Mouse (Mus musculus): ENCODE data around the gene Rcc1l. TPM values are rescaled to one million over a fixed set of nuclear protein-coding genes. Genes with fewer than 3 reads are reported as not detected.
A peak's percentile ranks its signal among the peaks of the same experiment; 100 is the strongest.

The Rcc1l gene
- total and polyA plus RNA-seq, 3 experiments, result 20.8 to 32.3 (median 25.2) TPM

DNA sequence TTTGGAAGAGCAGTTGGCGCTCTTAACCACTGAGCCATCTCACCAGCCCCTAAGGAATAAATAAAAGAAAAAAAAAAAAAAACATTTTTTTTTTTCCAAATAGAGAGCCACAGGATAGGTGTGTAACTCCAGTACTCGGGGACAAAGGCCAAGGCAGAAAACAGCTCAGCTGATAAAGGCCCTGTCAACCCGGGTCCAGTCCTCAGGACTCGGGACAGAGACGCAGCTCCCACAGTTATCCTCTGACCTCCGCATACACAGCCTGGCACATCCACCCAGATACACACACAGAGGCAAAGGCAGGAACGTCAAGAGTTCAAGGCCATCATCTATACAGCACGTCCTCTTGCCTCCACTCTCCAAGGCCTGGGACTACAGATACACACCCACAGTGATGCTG is 6.4 kb downstream of the Rcc1l start:
- no peak for DNase-seq

DNA sequence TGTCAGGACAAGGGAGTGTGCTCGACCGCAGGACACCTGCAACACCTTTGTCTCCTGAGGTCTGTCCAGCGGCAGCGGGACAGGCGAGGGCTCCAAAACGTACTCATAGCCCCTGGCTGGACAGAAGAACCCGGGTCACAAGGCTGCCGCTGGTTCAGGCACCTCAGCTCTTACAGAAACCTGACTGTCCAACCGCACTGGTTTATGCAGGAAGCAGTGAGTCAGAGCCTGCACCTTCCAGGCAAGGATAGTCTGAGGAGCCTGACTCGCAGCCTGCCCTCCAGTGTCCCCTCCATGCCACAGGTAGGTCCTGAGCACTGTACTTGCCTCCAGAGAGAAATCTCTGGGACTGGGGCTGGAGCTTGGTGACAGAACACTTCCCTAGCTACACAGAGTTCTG is 7.3 kb downstream of the Rcc1l start:
- no peak for DNase-seq

DNA sequence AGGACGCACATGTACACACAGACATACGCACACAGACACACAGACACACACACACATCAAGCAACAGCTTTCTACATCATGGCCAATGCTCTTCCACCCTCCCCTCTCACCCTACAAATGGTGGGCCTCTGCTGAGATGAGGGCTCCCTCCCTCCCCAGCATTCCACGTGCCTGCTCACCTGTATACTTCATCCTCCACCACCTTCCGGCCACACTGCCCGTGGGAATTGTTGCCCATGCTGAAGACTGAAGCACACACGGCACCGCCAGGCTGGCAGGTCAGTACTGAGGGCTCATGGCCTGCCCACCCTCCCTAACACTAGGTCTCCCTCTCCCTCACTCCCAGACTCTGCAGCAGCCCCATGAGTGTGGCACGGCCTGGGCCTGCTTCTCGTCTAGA is 8.5 kb downstream of the Rcc1l start:
- DNase-seq, result no peak

DNA sequence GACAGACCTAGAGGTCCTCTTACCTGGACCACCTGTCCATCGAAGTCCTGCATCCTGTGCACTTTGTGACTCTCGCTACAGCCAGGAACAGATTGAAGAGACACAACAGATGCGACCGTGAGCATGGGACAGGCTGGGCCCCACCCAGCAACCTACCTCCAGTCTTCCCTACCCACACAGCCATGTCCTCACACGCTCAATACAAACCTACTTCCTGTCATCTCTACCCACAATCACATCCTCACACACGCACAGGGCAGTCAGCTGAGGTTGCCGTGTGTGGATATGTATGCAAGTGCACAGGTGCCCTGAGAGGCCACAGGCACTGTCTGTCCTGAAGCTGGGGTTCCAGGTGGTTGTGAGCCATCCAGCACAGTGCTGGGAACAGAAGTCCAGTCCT is 9.9 kb downstream of the Rcc1l start:
- no peak for DNase-seq

DNA sequence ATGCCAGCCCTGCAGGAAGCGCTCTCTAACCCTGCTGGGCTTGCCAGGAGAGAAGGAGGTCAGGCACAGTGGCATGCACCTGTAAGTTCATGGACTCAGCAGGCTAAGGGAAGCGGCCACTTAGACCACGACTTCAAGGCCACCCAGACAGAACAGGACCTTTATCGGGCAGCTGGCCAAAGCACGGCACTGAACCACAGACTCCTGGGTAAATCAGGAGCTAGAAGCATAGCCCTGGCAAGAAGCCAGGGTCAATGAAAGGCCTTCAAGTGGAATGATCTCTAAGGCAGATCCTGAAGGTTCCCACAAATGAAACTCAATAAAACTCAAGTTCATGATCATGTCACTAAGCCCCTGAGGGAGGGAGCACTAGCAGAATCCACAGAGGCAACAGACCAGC is 11.9 kb downstream of the Rcc1l start:
- peak; percentile 72 for DNase-seq

DNA sequence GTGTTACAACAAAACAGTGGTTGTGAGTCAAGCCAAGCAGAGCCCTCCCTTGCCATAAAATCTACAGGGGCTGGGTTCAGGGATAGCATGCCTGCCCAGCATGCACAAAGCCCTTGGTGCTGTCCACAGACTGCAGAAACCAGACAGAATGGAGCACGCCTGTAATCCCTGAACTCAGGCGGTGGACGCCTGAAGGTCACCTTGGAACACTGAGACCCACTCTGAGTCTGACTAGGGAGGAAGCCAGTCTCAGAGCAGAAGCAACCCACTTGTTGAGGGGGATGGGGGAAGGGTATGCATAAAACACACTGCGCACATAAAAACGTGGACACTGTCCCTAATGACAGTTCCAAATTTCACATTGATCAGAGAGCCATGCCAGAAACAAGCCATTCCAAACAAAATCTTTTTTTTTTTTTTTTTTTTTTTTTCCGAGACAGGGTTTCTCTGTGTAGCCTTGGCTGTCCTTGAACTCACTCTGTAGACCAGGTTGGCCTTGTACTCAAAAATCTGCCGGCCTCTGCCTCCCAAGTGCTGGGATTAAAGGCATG is 20.6 kb downstream of the Rcc1l start:
- DNase-seq, result no peak

DNA sequence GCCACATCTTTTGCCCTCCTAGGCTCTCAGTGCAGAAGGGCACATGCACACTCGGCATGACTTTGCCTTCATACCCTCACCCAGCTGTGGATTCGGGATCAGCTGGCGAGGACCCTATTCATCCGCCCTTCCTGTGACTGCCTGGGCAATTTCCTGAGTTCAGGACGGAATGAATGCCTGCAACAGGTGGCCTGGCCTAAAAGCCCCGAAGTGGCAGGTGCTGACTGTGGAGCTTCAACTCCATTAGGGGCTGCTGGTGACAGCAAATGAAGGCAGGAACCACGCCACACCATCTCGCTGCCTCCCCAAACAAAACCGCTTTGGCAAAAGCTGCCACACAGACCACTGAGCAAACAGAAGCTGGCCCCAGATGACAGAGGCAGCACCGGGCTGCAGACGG is 24.7 kb downstream of the Rcc1l start:
- DNase-seq, result no peak

DNA sequence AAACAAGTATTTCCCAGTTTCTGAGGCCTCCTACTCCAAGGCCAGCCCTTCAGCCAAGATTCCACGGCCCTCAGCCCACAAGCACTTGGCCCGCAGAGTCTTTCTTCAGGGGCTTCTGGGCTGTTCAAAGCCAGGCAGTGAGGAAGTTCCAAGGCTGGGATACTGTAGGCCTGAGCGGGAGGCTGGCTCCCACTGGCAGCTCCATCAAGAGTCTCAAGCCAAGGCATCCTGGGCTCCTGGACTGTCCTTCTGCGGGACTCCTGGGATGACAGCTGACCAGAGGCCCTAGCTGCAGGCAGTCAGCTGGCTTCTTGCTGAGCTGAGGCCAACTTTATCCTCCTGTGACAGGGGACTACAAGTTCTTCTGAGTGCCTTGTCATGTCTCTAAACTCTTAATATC is 28.4 kb downstream of the Rcc1l start:
- DNase-seq, result no peak

DNA sequence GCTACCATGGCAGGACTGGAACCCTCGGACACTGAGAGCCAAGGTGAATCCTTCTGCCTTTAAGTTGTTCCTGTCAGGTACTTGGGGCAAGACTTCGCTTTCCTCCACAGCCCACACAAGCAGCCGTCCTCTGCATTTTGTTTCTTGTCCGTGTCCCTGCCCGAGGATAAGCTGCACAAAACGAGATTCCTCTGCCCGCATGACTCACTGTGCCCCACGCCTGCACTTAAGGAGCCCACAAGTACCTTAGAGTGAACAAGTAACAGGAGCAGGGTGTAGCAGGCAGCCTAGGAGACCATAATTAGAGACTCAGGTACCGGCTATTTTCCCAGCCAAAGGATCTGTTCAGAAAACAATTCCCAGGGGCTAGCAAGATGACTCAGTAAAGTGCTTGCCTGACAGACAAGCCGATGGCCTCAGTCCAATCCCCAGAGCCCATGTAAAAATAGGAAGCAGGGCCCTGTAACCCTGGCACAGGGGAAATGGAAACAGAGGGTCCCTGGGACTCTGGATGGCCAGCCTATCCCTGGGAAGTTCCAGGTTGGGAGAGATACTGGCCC is 29.3 kb downstream of the Rcc1l start:
- no peak for DNase-seq

DNA sequence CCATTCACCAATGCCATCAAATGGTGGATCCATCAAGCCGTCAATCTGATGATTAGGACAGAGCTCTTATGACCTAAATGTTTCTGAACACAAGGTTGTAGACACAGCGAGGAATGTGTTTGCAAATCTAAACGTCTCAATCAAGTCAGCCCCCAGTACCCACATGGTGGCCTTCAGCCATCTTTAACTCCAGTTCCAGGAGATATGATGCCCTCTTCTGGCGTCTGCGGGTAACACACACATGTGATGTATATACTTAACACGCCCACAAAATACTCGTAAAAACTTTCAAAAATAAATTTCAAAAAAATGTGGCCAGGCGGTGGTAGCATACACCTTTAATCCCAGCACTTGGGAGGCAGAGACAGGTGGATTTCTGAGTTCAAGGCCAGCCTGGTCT is 31.6 kb downstream of the Rcc1l start:
- no peak for DNase-seq

DNA sequence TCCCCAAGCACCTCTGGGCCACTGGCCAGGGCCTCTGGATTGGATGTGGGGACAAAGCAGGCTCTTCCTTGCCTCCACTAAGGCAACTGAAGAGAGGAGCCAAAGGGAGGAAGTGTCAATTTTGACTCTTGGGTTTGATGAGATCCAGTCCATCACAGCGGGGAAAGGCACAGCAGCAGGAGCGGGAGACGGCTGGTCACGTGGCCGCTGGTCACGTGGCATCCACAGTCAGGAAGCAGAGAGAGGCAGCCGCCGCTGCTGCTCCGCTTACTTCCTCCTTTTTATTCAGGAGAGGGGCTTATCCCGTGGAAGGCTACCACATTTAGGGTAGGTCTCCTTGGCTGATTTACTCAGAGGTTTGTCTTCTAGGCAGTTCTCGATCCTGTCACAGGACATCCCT is 34.2 kb downstream of the Rcc1l start:
- no peak for DNase-seq

DNA sequence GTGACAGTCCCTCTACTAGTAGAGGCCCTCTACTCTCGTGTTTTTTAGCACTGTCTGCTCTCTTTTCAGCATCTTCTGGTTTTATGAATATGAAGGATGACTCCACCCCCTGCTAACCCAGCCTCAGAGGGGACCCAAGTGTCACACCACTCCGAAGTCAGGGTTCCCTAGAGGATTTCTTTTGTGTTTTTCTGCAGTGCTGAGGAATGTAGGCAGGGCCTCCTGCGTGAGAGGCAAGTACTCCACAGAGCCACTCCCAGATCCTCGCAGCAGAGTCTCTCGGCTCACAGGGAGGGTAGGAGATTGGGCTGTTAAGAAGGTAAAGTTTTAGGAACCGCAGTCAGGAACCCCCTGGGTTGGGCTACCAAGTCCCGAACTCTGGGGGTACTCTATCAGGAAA is 35.3 kb downstream of the Rcc1l start:
- DNase-seq, result no peak

DNA sequence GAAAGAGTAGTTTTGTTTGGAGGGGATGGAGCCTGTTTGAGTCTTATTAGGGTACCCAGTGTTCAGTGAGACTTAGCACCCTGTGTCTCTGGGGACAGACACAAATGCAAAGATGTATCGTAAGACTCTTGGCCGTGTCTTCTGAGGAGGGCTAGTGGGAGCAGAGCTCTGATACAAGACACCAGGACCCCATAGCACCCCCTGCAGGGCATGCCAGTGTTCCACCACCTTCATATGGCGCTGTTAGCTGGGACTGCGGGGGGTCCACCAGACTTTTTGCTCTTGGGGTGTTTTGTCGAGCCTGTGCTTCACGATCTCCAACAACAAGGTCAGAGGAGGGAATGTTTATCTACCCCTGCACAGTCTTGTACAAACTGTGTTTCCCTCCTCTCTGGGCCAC is 37.1 kb downstream of the Rcc1l start:
- no peak for DNase-seq

DNA sequence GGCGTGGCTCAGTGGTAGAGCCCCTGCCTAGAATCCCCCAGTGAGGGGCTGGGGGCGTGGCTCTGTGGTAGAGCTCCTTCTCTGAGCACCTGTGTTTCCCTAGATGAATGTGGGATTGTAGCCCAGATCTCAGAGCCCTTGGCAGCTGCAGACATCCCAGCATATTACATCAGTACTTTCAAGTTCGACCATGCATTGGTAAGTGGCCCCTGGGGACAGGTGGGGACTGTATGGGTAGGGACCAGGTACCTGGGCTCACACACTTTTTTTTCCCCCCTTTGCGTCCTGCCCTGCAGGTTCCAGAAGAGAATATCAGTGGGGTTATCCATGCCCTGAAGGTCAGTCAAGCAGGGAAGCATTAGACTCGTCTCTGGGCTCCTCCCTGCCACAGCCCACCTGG is 38.6 kb downstream of the Rcc1l start:
- DNase-seq, result no peak

DNA sequence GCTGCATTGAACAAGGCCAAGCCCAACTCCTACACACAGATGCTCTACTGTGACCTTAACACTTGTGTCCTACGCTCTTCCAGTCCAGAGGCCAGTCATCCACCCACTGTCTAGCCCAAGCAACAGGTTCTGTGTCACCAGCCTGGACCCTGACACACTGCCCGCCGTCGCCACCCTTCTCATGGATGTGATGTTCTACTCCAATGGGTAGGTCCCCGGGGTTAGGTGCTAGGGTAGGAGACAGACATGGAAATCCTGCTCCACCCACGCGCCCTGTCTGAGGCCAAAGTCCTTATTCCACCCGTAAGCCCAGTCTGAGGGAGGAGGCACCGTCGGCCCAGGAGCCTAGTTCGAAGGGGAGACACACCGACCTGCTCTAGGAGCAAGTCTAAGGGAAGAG is 40.6 kb downstream of the Rcc1l start:
- no peak for DNase-seq

DNA sequence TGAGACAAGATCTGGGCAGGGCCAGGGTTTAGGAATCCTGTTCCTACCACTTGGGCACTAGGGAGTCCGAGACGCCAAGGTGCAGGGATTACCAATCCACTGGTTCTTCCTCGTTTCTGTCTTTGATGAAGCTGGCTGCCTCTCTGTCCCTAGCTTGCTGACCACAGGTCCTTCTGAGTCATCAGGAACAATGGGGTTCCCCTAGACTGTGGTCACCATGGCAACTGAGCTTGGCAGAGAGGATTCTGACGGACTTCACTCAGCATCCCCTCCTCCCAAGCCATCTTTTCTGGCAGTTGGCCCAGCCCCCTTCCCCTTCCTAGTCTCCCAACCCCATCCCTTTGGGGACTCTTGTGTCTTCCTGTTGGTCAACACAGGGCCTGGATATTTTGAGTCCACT is 45.0 kb downstream of the Rcc1l start:
- no peak for DNase-seq

DNA sequence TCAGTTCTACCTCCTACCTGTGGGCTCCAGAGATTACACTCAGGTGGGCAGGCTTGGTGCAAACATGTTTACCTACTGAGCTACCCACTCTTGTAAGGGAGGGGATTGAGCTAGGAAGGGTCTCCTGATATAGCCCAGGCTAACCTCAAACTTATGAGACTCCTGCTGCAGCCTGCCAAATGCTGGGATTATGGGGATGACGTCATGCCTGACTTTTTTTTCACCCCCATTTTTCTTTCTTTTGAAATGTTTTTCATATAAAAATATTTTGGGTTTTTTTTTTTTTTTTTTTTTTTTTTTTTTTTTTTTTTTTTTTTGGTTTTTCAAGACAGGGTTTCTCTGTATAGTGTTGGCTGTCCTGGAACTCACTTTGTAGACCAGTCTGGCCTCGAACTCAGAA is 50.3 kb downstream of the Rcc1l start:
- no peak for DNase-seq

DNA sequence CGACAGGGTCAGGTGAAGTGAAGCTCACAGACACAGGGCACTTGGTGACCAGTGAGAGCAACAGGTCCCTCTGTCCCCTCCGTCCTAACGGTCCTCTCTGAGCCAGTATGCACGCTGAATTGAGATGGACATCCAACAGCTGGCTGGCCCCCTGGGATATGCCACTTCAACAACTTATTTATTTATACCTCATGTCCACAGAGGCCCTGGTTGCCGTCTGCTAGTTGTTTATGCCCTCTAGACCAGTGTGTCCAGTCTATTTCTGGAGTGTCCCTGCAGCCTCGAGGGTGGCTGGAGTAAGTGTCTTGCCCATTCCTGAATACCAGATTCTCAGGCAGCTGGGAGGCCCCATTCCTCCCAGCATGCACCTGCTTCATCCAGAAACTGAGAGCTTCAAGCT is 52.7 kb downstream of the Rcc1l start:
- no peak for DNase-seq

DNA sequence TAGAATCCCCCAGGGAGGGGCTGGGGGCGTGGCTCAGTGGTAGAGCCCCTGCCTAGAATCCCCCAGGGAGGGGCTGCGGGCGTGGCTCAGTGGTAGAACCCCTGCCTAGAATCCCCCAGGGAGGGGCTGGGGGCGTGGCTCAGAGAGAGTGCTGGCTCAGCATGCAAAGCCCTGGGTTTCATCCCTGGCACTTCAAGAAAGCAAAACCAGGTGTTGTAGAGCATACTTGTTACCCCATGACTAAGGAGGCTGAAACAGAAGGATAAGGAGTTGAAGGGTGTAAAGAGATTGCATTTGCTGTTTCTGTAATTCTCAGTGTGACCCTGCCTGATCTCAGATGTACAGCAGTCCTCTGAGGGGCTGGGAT is 54.7 kb downstream of the Rcc1l start:
- no peak for DNase-seq

DNA sequence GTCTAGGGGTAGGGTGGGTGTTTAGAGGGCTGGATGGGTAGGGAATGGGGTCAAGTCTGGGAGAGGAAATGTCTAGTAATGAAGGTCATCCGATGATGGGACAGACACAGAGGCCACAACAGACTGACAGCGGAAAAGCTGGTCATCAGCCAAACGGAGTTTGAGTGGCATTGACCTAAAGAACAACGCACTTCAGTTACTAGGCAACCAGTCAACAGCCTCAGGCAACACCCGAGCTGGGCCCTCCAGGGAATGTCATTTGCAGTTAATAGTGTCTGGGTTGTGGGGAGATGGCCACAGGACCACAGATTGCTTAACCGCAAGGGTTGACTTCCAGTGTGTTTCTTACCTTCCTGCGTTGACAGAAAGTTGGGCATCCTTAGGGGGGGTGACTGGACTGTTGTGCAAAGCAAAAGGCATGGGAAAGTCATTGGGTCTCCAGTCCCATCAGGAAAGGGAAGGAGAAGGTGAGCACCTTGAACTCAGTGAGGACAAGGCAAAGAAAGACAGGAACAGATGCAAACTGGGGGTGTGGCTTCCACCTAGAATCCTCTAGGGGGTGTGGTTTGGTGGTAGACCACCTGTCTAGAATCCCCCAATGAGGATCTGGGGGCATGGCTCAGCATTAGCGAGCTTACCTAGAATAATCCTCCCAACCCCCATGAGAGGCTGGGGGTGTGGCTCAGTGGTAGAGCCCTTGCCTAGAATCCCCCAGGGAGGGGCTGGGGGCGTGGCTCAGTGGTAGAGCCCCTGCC is 55.3 kb downstream of the Rcc1l start:
- peak; percentile 63 for DNase-seq

DNA sequence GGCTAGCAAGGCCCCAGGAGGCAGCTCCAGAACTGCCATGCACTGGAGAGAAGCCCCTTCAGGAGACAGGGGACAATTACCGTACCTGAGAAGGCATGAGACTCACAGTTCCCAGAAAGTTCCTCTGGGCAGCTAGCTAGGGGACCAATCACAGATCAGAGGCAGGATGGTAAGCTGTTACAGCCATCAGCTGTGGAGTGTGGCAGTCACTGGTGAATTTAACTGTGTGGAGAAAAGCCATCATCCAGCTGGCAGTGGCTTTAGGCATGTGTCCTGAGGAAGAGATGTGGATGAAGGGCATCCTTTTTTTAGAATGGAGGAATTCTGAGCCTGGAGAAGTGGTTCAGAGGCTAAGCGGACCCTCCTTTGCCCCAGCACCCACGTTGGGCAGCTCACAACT is 56.4 kb downstream of the Rcc1l start:
- DNase-seq, result no peak

DNA sequence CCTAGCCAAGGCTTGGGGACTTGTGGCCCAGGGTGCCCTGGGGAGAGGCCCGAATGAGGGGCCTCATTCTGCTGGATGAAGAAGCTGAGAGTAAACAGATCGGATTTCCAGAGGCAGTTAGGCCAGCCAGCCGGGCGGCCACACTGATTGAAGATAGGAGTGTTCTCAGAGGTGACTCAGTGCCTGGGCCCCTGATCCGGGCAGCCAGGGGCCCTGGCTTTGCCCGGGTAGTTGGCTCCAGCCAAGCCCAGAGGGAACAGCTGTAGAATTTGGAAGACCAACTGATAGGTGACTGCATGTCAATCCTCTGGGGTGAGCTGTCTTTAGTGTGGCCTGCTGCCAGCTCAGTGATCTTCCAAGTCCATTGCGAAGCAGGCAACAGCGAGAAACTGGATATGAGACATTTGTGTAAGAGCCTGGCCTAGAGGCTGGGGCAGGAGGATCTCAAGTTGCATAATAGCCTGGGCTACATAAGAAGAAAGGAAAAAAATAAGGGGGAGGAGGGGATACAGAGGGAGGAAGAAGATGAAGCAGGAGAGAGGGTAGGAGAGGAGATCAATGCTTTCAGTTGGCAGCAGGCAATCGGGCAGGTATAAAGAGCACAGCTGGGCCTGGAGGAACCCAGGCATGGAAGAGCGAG is 57.0 kb downstream of the Rcc1l start:
- peak; percentile 51 for DNase-seq

DNA sequence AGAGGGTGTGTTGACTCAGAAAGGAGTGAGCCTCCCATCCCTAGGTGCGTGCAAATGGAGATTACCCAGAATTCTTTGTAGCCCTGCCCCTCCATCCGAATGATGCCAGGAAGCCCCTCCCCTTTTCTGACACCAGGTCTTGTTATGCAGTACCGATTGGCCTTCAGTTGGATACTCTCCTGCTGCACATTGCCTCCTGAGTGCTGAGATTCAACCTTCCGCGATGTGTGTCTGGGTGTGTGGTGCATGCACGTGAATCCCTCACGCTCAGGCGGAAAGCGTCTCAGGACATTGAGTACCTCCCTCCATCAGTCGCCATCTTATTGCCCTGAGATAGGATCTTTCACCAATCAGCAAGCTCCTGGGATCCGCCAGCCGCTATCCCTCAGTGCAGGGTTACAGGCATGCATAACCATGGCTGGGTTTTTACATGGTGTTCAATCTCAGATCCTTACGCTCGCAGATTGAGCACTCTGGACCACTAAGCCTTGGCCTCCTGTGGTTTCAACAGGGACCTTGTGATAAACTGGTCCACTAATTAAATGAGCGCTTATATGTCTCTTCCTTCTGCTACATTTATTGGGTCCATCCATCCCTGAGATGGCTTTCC is 57.7 kb downstream of the Rcc1l start:
- DNase-seq, result no peak

Measured in adrenal gland, adult 2 months (tissue).